Mouse (Mus musculus) heart, embryonic 10.5 days (tissue): Measurements from ENCODE around the gene Canx. TPM values are rescaled to one million over a fixed set of nuclear protein-coding genes. Genes with fewer than 3 reads are reported as not detected.

Source experiments
- DNase-seq: peaks from one replicate; pipeline ENCODE4 v3.0.0-alpha.2; 2017; ENCODE audit warnings: low spot score
- H3K27ac ChIP-seq: fragments of 300-500 bp; sonication (generic); 2 replicates; pipeline ENCODE4 v1.5.1; 2016; ENCODE audit warnings: mild to moderate bottlenecking
- H3K27me3 ChIP-seq: fragments of 300-500 bp; sonication (generic); 2 replicates; pipeline ENCODE4 v1.6.1; 2016; ENCODE audit warnings: mild to moderate bottlenecking; ENCODE audit not compliant: poor library complexity, insufficient read depth, severe bottlenecking
- H3K36me3 ChIP-seq: fragments of 300-500 bp; sonication (generic); 2 replicates; pipeline ENCODE4 v1.6.1; 2016; ENCODE audit warnings: mild to moderate bottlenecking, moderate library complexity
- H3K4me1 ChIP-seq: fragments of 300-500 bp; sonication (generic); 2 replicates; pipeline ENCODE4 v1.6.1; 2016; ENCODE audit warnings: mild to moderate bottlenecking
- H3K4me3 ChIP-seq: fragments of 300-500 bp; sonication (generic); 2 replicates; pipeline ENCODE4 v1.5.1; 2016; ENCODE audit warnings: mild to moderate bottlenecking, moderate library complexity
- H3K9me3 ChIP-seq: fragments of 300-500 bp; sonication (generic); 2 replicates; pipeline ENCODE4 v1.6.1; 2016; ENCODE audit warnings: mild to moderate bottlenecking, moderate library complexity
- WGBS: fragments of 180-500 bp; shearing (Covaris S2); methylation state at CpG from one replicate; pipeline ENCODE4 v1.1.7; 2016; 5-methylcytosine and 5-hydroxymethylcytosine counted together
- polyA plus RNA-seq: library from polyadenylated mRNA; unstranded; fragments of >200 nt; fragmentation: Nextera tagmentation; extraction: Ambion mirVana; gene quantifications from 2 replicates; pipeline ENCODE4 v1.2.1, GENCODE M21; 2016

The Canx gene
- polyA plus RNA-seq, 1 experiment from 2014 or later: 354 TPM

- Histone ChIP-seq H3K36me3 (peaks cover 48% of the 10 kb centered on the region), H3K4me3 (no peak overlapping the region), H3K27me3 (no peaks in the 10 kb centered on the region), H3K4me1 (peaks cover 20% of the 10 kb centered on the region), H3K9me3 (no peaks in the 10 kb centered on the region), H3K27ac (no peak overlapping the region)
- DNase-seq: no peak
- WGBS: 87% methylated on average over 7 of the region's 7 CpGs
Observed at GRCm38 (mm10) chr11:50285696-50286095, 39.8 kb downstream of the Canx start.

- H3K4me1 ChIP-seq: peaks cover 17% of the 10 kb centered on the region
- no peaks in the 10 kb centered on the region for H3K9me3 ChIP-seq
- H3K27me3 ChIP-seq: no peaks in the 10 kb centered on the region
- peaks cover 52% of the 10 kb centered on the region for H3K36me3 ChIP-seq
- DNase-seq: no peak
- 92% methylated on average over 5 of the region's 5 CpGs for WGBS
- H3K4me3 ChIP-seq: no peak overlapping the region
- H3K27ac ChIP-seq: no peak overlapping the region
Observed at GRCm38 (mm10) chr11:50285263-50285662, 40.2 kb downstream of the Canx start.

- 61% methylated on average over 1 of the region's 1 CpGs for WGBS
Observed at GRCm38 (mm10) chr11:50280053-50280452, 45.4 kb downstream of the Canx start.

GRCm38 (mm10) chr11:50279005-50279404 is 46.5 kb downstream of the Canx start:
- 92% methylated on average over 4 of the region's 4 CpGs for WGBS
- peaks cover 25% of the 10 kb centered on the region for H3K36me3 ChIP-seq
- no peak overlapping the region for H3K27ac ChIP-seq
- H3K9me3 ChIP-seq: no peaks in the 10 kb centered on the region
- H3K4me1 ChIP-seq: peaks cover 20% of the 10 kb centered on the region
- no peak for DNase-seq
- no peaks in the 10 kb centered on the region for H3K27me3 ChIP-seq
- H3K4me3 ChIP-seq: no peak overlapping the region

More at GRCm38 (mm10) chr11:50280053-50280452, 45.4 kb downstream of the Canx start:
- DNase-seq: peak; percentile 46
- H3K27ac ChIP-seq: no peak overlapping the region
- H3K4me3 ChIP-seq: no peak overlapping the region
- peaks cover 25% of the 10 kb centered on the region for H3K36me3 ChIP-seq
- no peaks in the 10 kb centered on the region for H3K27me3 ChIP-seq
- H3K9me3 ChIP-seq: no peaks in the 10 kb centered on the region
- H3K4me1 ChIP-seq: peaks cover 14% of the 10 kb centered on the region

GRCm38 (mm10) chr11:50277706-50278105 is 47.8 kb downstream of the Canx start:
- H3K4me1 ChIP-seq: peaks cover 20% of the 10 kb centered on the region
- H3K9me3 ChIP-seq: no peaks in the 10 kb centered on the region
- WGBS: 87% methylated on average over 6 of the region's 6 CpGs
- H3K36me3 ChIP-seq: peaks cover 25% of the 10 kb centered on the region
- no peak overlapping the region for H3K27ac ChIP-seq
- H3K27me3 ChIP-seq: no peaks in the 10 kb centered on the region
- H3K4me3 ChIP-seq: no peak overlapping the region
- DNase-seq: peak; percentile 64

GRCm38 (mm10) chr11:50277025-50277424 is 48.4 kb downstream of the Canx start:
- H3K27me3 ChIP-seq: no peaks in the 10 kb centered on the region
- peaks cover 25% of the 10 kb centered on the region for H3K36me3 ChIP-seq
- no peak overlapping the region for H3K4me3 ChIP-seq
- DNase-seq: peak; percentile 50
- no peak overlapping the region for H3K27ac ChIP-seq
- peaks cover 26% of the 10 kb centered on the region for H3K4me1 ChIP-seq
- no peaks in the 10 kb centered on the region for H3K9me3 ChIP-seq

- Histone ChIP-seq H3K36me3 (peaks cover 21% of the 10 kb centered on the region), H3K9me3 (no peaks in the 10 kb centered on the region), H3K4me1 (peaks cover 39% of the 10 kb centered on the region), H3K27ac (peak overlapping the region; percentile 50; the same call in 1 of the 2 replicates), H3K27me3 (no peaks in the 10 kb centered on the region), H3K4me3 (no peak overlapping the region)
- 56% methylated on average over 5 of the region's 5 CpGs for whole genome bisulfite sequencing
- DNase-seq: peak; percentile 74
Observed at GRCm38 (mm10) chr11:50275568-50276151, 49.8 kb downstream of the Canx start.

GRCm38 (mm10) chr11:50275077-50275476 is 50.4 kb downstream of the Canx start:
- H3K27ac ChIP-seq: peak overlapping the region; percentile 50; the same call in 1 of the 2 replicates
- DNase-seq: no peak
- H3K4me1 ChIP-seq: peaks cover 39% of the 10 kb centered on the region
- H3K4me3 ChIP-seq: no peak overlapping the region
- no peaks in the 10 kb centered on the region for H3K9me3 ChIP-seq
- WGBS: 67% methylated on average over 2 of the region's 2 CpGs
- H3K27me3 ChIP-seq: no peaks in the 10 kb centered on the region
- H3K36me3 ChIP-seq: peaks cover 18% of the 10 kb centered on the region

GRCm38 (mm10) chr11:50272819-50273218 is 52.7 kb downstream of the Canx start:
- H3K9me3 ChIP-seq: no peaks in the 10 kb centered on the region
- peaks cover 39% of the 10 kb centered on the region for H3K4me1 ChIP-seq
- H3K27ac ChIP-seq: no peak overlapping the region
- no peaks in the 10 kb centered on the region for H3K27me3 ChIP-seq
- no peak for DNase-seq
- H3K36me3 ChIP-seq: peaks cover 11% of the 10 kb centered on the region
- 89% methylated on average over 2 of the region's 2 CpGs for WGBS
- H3K4me3 ChIP-seq: no peak overlapping the region

- no peak for DNase-seq
- Histone ChIP-seq H3K27me3 (no peaks in the 10 kb centered on the region), H3K27ac (no peak overlapping the region), H3K4me1 (peaks cover 23% of the 10 kb centered on the region), H3K9me3 (no peaks in the 10 kb centered on the region), H3K36me3 (peaks cover 26% of the 10 kb centered on the region), H3K4me3 (no peak overlapping the region)
- WGBS: 96% methylated on average over 1 of the region's 1 CpGs
Observed at GRCm38 (mm10) chr11:50269885-50270284, 55.6 kb downstream of the Canx start.

GRCm38 (mm10) chr11:50269163-50269562 is 56.3 kb downstream of the Canx start:
- Histone ChIP-seq H3K27me3 (no peaks in the 10 kb centered on the region), H3K4me1 (peaks cover 19% of the 10 kb centered on the region), H3K9me3 (no peaks in the 10 kb centered on the region), H3K4me3 (no peak overlapping the region), H3K36me3 (peaks cover 33% of the 10 kb centered on the region), H3K27ac (no peak overlapping the region)
- 76% methylated on average over 2 of the region's 2 CpGs for WGBS
- no peak for DNase-seq

- Histone ChIP-seq H3K4me1 (peaks cover 13% of the 10 kb centered on the region), H3K9me3 (no peaks in the 10 kb centered on the region), H3K27ac (no peak overlapping the region), H3K4me3 (no peak overlapping the region), H3K27me3 (no peaks in the 10 kb centered on the region), H3K36me3 (peaks cover 50% of the 10 kb centered on the region)
- no peak for DNase-seq
- WGBS: 87% methylated on average over 3 of the region's 3 CpGs
Observed at GRCm38 (mm10) chr11:50266997-50267396, 58.5 kb downstream of the Canx start.

GRCm38 (mm10) chr11:50265931-50266330 is 59.5 kb downstream of the Canx start:
- Histone ChIP-seq H3K9me3 (no peaks in the 10 kb centered on the region), H3K27ac (no peak overlapping the region), H3K4me3 (no peak overlapping the region), H3K36me3 (peaks cover 61% of the 10 kb centered on the region), H3K27me3 (no peaks in the 10 kb centered on the region), H3K4me1 (peaks cover 2% of the 10 kb centered on the region; the same call in 1 of the 2 replicates)
- DNase-seq: no peak
- WGBS: 82% methylated on average over 8 of the region's 8 CpGs

- no peaks in the 10 kb centered on the region for H3K4me1 ChIP-seq
- DNase-seq: no peak
- H3K4me3 ChIP-seq: no peak overlapping the region
- H3K27me3 ChIP-seq: no peaks in the 10 kb centered on the region
- no peak overlapping the region for H3K27ac ChIP-seq
- WGBS: 86% methylated on average over 3 of the region's 3 CpGs
- peaks cover 87% of the 10 kb centered on the region for H3K36me3 ChIP-seq
- no peaks in the 10 kb centered on the region for H3K9me3 ChIP-seq
Observed at GRCm38 (mm10) chr11:50263198-50263597, 62.3 kb downstream of the Canx start.
